Mouse (Mus musculus): ENCODE measurements around the gene Pla2g15.

GRCm38 (mm10) chr8:106178428-106178827 lies 28.2 kb downstream of the Pla2g15 start:
- TF ChIP-seq GATA1 (IDR thresholded peaks at IDR 0.05; ENCODE audit: borderline replicate concordance, low read length), result no peak
- no peak for TF ChIP-seq FLI1 (IDR thresholded peaks at IDR 0.05; ENCODE audit: low read length)
